Mouse (Mus musculus): Measurements from ENCODE around the gene Sec16b.

Sec16b gene

GRCm38 (mm10) chr1:157506522-157506921 lies at the start of gene Sec16b:
TSS of gene Sec16b (plus strand) at chr1:157506728.
- in situ Hi-C loops (cut with MboI) = no loop called here

DNA sequence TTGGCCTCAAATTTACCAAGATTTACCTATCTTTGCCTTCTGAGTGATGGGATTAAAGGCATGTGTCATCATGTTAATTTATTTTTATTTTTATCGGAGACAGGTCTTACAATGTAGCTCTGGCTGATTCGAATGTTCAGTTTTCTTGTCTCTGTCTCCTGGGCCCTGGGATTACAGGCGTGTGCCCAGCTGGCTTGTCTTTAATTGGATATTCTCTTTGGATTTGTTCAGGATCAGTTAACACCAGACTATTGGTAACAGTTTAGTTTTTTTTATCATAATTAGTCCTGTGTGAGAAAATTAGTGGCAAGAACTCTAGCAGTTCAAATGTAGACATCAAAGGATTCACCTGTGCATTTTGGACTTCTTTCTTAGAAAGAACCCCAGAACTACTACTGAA lies 48.7 kb upstream of the Sec16b start:
- in situ Hi-C loops (cut with MboI) = no loop called here

DNA sequence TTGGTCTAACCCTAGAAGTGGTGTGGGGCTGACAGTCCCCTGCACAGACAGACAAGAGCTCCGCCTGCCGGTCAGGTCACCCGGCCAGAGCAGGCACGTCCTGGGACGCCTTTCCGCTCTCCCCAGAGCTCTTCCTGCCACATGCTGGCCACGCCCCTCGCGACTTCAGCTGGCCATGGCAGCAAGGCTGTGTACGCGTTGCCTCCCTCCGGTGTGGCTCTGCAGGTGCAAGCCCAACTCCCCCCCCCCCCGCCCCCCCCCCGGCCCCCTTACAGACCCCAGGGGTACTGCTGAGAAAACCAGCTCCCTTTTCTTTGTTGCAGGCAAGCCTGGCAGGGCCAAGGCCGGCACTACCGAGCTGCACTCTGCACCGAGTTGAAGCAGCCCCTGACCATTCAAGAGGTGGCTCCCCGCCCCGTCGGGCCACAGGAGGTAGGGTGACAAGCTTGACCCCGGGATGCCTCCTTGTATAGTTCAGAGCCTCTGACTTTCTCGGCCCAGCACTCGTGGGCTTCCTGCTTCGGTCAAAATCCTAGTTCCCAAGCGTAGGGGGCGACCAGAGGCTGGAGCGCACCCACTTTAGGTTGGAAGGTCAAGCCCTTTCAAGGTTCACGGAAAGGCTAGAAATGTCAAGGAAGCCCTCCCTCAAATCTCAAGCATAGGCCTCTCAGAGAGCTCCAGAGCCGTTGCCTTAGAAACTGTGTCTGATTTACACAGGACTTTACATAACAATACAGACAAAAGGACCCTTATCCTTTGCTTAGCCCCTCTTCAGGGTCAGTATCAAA lies 47.9 kb upstream of the Sec16b start, which contains the start of gene Cryzl2:
Cryzl2 (plus strand) TSS at position 157 of the 788 bp plus-strand sequence.
- in situ Hi-C loops (cut with MboI) = no loop called here

DNA sequence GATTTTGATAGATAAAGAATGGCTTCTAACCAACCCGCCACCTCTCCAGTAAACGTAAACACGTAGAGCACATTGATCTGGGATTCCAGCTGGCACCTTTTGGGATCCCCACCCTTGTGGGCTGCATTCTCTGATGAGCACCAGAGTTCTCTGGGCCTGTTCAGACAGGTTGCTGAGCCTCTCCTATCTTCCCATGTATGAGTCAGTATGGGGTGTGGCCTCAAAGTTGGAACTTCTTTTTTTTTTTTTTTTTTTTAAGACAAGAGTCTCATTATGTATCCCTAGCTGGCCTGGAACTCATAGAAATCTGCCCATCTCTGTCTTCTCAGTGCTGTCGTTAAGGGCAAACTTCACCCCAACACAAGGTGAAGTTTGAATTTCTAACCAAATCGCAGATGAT lies 46.6 kb upstream of the Sec16b start:
- in situ Hi-C loops (cut with MboI) = no loop called here

GRCm38 (mm10) chr1:157461276-157461675 lies 45.3 kb upstream of the Sec16b start:
- in situ Hi-C loops (cut with MboI) = no loop called here

DNA sequence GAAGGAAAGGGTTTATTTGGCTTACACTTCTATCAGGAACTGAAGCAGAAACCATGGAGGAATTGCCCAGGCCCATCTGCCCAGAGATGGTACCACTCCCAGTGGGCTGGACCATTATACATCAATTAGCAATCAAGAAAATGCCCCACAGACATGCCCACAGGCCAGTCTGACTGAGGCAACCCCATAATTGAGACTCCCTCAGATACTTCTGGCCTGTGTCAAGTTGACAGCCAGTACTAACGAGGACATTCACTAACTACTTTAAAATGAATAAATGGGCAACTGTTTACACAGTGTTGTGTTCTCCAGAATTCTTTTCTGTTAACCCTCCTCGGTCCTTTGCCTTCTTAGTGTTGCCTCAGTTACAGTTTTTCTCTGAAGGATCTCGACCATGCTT lies 44.2 kb upstream of the Sec16b start:
- in situ Hi-C loops (cut with MboI) = no loop called here

DNA sequence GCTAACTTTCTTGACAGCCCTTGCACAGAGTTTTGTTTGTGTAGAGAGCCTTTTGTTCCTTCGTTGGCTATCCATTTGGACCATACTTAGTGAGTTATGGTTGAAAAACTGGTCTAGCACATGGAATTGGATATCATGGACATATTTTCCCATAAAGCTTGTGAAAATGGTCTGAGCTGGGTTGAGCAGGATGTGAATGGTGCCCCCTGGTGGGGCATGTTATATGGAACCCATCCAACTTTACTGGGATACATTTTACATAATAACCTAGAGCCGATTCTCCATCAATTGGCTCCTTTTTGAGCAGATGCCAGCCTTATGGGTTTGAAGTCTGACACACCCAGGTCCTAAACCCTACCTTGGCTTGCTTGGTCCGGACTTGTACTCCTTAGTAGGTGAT lies 41.3 kb upstream of the Sec16b start:
- in situ Hi-C loops (cut with MboI) = no loop called here

- in situ Hi-C loops (cut with MboI) = no loop called here
These were observed 38.7 kb upstream of the Sec16b start for GRCm38 (mm10) chr1:157467866-157468265.

DNA sequence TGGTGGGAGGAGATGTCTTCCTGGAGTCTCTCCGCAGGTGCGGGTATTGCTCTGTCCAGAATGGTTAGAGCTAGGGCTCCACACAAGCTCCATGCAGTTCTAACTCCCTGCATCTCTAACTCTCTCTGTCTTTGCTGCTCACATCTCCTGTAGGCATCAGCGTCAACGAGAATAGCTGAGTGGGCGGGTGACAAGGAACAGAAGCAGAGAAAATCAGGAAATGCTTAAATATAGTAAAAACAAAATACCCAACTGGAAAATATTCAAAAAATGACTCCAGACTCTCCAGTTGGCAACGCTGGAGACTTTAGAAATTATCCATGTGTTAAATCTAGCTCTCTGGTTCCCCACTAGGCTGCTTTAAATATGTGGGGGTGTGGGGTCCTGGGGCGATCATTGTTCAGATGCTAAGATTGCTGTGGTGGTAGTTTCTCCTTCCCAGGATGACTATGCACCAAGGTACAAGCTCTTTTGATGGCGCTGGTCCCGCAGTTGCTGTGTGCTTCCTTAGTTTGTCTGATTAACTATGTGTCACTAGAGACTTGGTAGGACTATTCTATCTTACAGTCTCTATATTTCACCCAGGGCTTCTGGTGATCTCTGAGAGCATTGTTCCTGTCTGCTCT lies 35.7 kb upstream of the Sec16b start:
- in situ Hi-C loops (cut with MboI) = no loop called here

DNA sequence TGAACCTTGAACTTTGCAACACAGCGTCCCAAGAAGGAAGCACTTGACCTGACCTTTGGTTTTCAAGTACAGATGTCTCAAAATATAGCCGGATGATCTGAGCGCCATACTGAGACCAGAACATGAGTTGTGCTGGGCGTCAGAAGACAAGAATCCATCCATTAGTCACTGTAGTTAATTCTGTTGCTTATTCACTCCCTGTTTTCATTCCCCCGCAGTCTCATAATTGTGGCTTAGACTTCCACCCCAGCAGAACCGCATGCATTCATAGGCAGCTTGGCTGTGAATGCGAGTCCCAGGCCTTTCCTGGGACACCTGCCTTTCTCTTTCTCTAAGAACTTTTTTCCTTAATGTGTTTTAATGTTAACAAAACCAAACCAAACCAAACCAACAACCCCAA lies 33.8 kb upstream of the Sec16b start:
- in situ Hi-C loops (cut with MboI) = no loop called here

GRCm38 (mm10) chr1:157474865-157475264 lies 31.7 kb upstream of the Sec16b start:
- in situ Hi-C loops (cut with MboI) = no loop called here

GRCm38 (mm10) chr1:157476231-157476630 lies 30.3 kb upstream of the Sec16b start:
- in situ Hi-C loops (cut with MboI) = no loop called here

- in situ Hi-C loops (cut with MboI) = no loop called here
These were observed 26.4 kb upstream of the Sec16b start for GRCm38 (mm10) chr1:157480090-157480489.

- in situ Hi-C loops (cut with MboI) = no loop called here
These were observed 25.6 kb upstream of the Sec16b start for GRCm38 (mm10) chr1:157480901-157481300.

DNA sequence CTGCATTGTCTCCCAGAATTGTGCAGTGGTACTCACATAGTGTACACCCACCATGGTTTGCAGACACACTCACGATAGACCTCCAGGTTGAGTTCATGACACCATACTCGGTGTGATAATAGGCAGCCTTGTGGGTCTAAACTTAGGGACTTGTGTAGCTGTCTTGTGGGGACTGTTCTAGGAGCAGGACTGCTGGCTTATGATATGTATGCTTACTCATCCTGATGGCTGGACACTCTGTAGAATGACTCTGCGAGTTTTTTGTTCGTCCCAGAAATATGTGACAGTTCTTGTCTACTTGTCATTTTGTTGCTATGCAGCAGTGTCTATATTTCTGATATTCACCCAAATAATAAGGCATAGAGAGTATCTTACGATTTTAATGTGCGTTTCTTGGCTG lies 24.9 kb upstream of the Sec16b start:
- in situ Hi-C loops (cut with MboI) = no loop called here

- in situ Hi-C loops (cut with MboI) = no loop called here
These were observed 22.4 kb upstream of the Sec16b start for GRCm38 (mm10) chr1:157484161-157484560.

GRCm38 (mm10) chr1:157500657-157501056 lies 5.9 kb upstream of the Sec16b start:
- in situ Hi-C loops (cut with MboI) = no loop called here

GRCm38 (mm10) chr1:157501352-157501945 lies 5.1 kb upstream of the Sec16b start:
- in situ Hi-C loops (cut with MboI) = no loop called here

DNA sequence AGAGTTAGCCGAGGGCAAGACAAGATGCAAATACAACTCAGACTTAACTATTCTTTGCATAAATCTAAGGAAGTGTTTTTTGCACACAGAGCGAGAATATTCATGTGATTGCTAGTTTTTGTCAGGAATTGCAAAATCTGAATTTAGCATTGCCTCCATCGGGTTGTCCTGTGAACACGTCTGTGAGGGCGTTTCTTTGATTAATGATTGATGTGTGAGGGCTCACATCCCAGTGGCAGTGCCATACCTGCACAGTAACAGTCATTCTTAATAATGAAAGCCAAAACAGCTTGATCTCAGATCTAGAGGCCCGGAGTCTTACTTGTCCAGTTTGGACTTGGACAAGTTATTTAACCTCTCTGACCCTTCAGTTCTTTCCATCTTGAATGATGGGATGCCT lies 3.5 kb upstream of the Sec16b start:
- in situ Hi-C loops (cut with MboI) = no loop called here

DNA sequence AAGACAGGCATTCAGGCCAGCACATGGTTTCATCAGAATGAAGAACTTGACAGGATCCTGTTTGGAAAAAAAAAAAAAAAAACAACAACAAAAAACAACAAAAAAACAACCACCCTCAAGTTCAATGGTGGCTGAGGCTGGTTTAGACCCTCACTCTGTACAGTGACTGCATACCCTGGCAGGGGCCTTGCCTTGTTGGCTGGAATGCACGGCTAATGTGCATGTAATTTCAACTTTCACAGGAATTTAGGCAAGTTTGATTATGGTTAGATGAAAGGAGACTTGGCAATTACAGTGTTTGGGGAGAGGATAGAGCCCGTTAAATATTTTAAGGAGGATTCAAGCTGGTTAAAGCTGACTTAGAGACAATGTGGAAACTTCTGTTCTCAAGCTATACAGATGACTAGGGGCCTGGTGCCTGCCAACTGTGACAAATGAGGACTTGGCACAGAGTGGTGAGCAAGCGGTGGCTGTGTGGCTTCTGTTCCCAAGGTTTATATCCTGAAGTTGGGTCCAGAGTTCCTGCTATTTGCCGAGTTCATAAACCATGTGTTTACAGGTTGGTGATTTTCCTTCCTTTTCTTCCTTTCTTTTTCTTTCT lies 567 bp downstream of the Sec16b start:
- in situ Hi-C loops (cut with MboI) = no loop called here

- in situ Hi-C loops (cut with MboI) = no loop called here
These were observed 1.3 kb downstream of the Sec16b start for GRCm38 (mm10) chr1:157507814-157508213.

GRCm38 (mm10) chr1:157512690-157513448 lies 6.3 kb downstream of the Sec16b start:
- in situ Hi-C loops (cut with MboI) = no loop called here
